Mouse (Mus musculus) retina, adult 2 months (tissue): ENCODE results near the gene Clec2d.
"Not testable (repeated sequence)": the region's sequence is repeated elsewhere in the genome, so short reads cannot be mapped to it uniquely, and the experiment has no call there.

Experiments
- DNase-seq: peaks from one replicate; pipeline ENCODE4 v3.0.0-alpha.2; 2012; ENCODE audit warnings: low read depth, low spot score

Gene Clec2d

GRCm38 (mm10) chr6:129187200-129187651 is 6.8 kb downstream of the Clec2d start:
- no peak for DNase-seq

GRCm38 (mm10) chr6:129187816-129188215 is 7.4 kb downstream of the Clec2d start:
- not testable (repeated sequence) for DNase-seq

GRCm38 (mm10) chr6:129193431-129193830 is 13.0 kb downstream of the Clec2d start:
- no peak for DNase-seq

GRCm38 (mm10) chr6:129200066-129200465 is 19.7 kb downstream of the Clec2d start:
- not testable (repeated sequence) for DNase-seq

GRCm38 (mm10) chr6:129202306-129202705 is 21.9 kb downstream of the Clec2d start:
- DNase-seq: no peak

- DNase-seq: no peak
These were observed 23.9 kb downstream of the Clec2d start for GRCm38 (mm10) chr6:129204342-129204741.

- DNase-seq: no peak
These were observed 24.4 kb downstream of the Clec2d start for GRCm38 (mm10) chr6:129204838-129205237.

GRCm38 (mm10) chr6:129208891-129209519 is 28.6 kb downstream of the Clec2d start:
- no peak for DNase-seq

- DNase-seq: no peak
These were observed 29.5 kb downstream of the Clec2d start for GRCm38 (mm10) chr6:129209785-129210446.

- DNase-seq: no peak
These were observed 30.0 kb downstream of the Clec2d start for GRCm38 (mm10) chr6:129210447-129210790.

- no peak for DNase-seq
These were observed 32.2 kb downstream of the Clec2d start for GRCm38 (mm10) chr6:129212421-129213195.

- no peak for DNase-seq
These were observed 33.1 kb downstream of the Clec2d start for GRCm38 (mm10) chr6:129213497-129213896.

GRCm38 (mm10) chr6:129214263-129214662 is 33.8 kb downstream of the Clec2d start:
- no peak for DNase-seq

GRCm38 (mm10) chr6:129215053-129215452 is 34.6 kb downstream of the Clec2d start:
- DNase-seq: no peak

GRCm38 (mm10) chr6:129215886-129216637 is 35.6 kb downstream of the Clec2d start:
- DNase-seq: no peak

- no peak for DNase-seq
These were observed 36.4 kb downstream of the Clec2d start for GRCm38 (mm10) chr6:129216721-129217230.

GRCm38 (mm10) chr6:129218191-129218696 is 37.8 kb downstream of the Clec2d start:
- no peak for DNase-seq

GRCm38 (mm10) chr6:129219897-129220517 is 39.6 kb downstream of the Clec2d start:
- DNase-seq: no peak

- DNase-seq: no peak
These were observed 40.6 kb downstream of the Clec2d start for GRCm38 (mm10) chr6:129221053-129221452.

- no peak for DNase-seq
These were observed 41.9 kb downstream of the Clec2d start for GRCm38 (mm10) chr6:129222188-129222800.
